Mouse (Mus musculus) adipocyte (in vitro differentiated cells): ENCODE measurements at regions not wholly inside any gene's neighbourhood (a gene's known extent, or its start where the extent isn't known, plus 50 kb on each side); places are given as distances from the start of the nearest gene placed in this dataset.

Experiments used
- DNase-seq: peaks from one replicate; pipeline ENCODE4 v3.0.0-alpha.2; 2016; ENCODE audit warnings: low spot score

GRCm38 (mm10) chr4:100616161-100616915, 137.7 kb downstream of the Ube2u start:
- DNase-seq = no peak

- no peak for DNase-seq
Measured at GRCm38 (mm10) chr4:100616916-100617488, 138.4 kb downstream of the Ube2u start.

- no peak for DNase-seq
Measured at GRCm38 (mm10) chr4:100624656-100625055, 146.0 kb downstream of the Ube2u start.

- DNase-seq = no peak
Measured at GRCm38 (mm10) chr4:100626551-100626950, 147.9 kb downstream of the Ube2u start.

DNA sequence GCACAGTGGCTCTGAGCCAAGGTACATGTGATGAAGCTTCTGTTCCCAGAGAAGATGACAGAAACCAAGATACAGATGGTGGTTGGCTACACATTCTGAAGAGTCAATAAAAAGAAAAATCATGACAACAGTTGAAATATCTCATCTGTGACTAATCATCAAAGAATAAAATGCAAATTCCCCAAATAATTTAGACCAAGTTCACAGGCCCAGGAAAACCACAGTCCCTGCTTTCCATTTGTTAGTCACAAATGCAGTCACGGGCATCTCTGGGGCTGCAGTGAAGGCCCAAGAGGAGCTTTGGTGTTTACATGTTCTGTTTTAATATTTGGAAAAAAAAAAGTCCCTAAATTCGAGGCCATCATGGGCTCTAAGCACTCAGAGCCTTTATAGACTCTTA, 142.1 kb upstream of the Cachd1 start:
- no peak for DNase-seq

DNA sequence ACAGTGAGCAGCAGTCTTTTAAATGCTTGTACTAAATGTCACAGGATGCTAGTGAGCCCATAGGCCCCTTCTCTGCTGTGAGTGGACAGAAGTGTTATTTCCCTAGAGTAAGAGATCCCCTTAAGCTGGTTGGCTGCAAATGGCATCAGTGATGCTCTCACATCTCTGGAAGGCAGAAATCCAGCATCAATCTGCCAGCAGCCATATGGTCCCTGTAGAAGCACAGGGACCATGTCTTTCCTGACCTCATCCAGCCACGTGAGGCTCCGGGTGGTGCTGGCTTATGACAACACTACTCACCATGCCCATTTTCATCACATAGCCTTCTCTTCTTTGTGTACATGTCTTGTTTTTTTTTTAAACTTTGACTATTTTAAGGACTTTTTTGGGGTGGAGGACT, 138.9 kb upstream of the Cachd1 start:
- DNase-seq = no peak

- peak; percentile 17 for DNase-seq
Measured at GRCm38 (mm10) chr4:100661154-100661553, 115.3 kb upstream of the Cachd1 start.

DNA sequence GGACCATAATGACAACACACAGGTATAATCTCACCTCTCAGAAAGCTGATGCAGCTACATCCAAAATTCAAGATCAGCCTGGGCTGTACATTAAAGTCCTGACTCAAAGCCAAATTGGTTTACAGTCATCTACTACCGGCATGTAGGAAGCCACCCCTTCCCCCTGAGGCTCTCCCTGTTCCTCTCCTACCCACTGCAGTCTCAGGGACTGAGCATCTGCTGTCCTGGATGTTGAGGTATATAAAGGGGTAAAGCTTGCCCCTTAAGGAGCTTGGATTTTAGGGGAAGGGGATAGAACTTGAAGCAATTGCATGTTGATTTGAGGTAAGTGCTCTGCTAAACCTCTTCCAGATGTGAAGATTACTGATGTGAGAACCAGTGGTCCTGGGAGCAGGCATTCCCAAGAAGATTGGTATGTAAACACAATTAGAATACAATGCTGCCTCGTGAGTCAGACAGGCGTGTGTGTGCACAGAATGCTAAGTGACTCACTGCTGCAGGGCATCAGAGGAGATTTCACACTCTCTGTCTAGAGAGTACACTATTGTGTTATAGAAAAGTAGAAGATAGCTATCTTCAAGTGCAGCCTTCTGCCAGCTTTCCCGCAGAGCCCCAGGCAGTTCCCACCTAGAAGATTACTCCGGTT, 111.7 kb upstream of the Cachd1 start:
- no peak for DNase-seq

DNA sequence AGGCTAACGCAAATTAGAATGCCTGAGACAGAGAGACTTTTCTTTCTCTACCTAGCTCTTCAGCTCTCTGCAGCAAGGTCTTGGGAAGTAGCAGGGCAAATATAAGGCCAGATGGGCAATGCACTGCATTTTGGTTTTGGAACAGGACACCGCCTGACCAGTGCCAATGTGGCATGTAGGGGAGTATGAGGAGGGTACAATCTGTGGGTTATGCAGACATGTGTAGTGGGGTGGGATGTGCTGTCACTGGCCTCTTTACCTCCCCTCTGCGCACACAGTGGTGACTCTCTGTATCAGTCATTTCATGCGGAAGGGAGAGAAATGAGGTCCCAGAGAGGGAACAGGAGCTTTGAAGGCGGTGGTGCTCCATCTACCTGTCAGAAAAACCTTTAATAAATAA, 105.9 kb upstream of the Cachd1 start:
- DNase-seq = no peak

GRCm38 (mm10) chr4:100674916-100675315, 101.6 kb upstream of the Cachd1 start:
- peak; percentile 86 for DNase-seq

- DNase-seq = no peak
Measured at GRCm38 (mm10) chr4:100683757-100684156, 92.7 kb upstream of the Cachd1 start.

DNA sequence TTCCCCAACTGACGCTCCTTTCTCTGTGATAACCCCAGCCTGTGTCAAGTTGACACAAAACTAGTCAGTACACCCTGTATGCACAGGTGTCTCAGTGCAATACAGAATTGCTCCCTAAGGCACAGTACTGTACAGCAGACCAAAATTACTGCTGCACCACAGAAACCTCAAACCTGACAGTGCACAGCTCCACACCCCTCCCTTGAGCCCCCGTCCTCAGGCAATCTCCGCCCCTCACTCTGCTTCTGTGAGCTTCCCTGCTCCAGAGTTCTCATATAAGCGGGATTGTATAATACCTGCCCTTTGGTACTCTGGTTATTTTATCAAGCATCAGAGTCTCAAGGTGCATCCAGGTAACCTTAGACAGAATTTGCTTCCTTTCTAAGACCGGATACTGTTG, 76.5 kb upstream of the Cachd1 start:
- no peak for DNase-seq

DNA sequence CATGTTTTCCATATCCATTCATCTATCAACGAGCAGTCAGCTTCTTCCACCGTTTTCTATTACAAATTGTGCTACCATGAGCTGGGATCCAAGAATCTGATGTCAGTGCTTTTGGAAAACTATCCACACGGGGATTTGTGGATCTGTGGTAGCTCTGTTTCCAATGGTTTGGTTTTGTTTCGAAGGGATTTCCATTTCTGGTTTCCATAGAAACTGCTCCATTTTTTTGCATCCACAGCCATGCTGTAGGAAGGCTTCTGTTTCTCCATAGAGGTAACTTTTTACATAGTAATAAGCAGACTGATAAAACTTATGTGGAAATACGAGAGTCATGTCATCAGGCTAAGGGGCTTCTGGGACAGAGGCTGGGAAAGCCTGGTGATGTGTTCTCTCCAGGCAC, 76.1 kb upstream of the Cachd1 start:
- DNase-seq = no peak

DNA sequence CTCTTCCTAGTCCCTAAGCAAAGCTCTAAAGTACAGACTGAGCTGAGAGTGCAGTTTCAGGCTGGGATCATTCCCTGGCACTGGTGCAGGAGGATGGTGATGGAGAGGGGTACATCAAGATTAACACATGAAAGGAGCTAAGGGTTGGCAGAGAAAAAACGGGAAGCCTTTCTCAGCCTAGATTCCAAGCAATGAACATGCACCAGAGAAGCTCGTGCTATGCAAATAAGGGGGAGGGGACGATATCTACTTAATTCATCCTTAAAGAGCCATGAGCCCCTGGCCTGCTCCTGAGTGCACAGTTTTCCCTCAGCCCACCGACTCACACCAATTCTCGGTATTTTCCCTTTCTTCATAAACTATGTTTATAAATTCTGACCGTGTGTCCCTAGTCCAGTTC, 70.5 kb upstream of the Cachd1 start:
- DNase-seq = no peak

- DNase-seq = no peak
Measured at GRCm38 (mm10) chr4:100707125-100707524, 69.3 kb upstream of the Cachd1 start.

- no peak for DNase-seq
Measured at GRCm38 (mm10) chr4:100708247-100708646, 68.2 kb upstream of the Cachd1 start.

GRCm38 (mm10) chr4:100714240-100714639, 62.2 kb upstream of the Cachd1 start:
- no peak for DNase-seq

GRCm38 (mm10) chr4:100717601-100718000, 58.9 kb upstream of the Cachd1 start:
- DNase-seq = no peak

DNA sequence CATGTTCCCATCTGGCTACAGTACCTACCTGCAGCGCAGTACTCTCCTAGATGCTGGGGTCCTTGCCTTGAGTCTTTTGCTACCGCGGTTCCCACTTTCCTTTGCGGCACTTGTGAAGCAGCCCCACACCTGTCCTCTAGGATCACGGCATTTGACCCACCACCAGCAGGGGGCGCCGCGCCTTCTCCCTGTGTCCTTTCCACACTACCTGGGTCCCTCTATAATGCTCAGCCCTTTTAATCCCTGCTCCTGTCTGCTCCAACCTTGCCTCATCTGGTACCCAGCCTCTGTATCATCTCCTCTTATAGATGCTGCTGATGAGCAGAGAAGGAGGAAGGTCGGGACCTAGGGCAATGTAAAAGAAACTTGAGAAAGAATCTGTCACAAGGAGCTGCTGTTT, 53.9 kb upstream of the Cachd1 start:
- no peak for DNase-seq

DNA sequence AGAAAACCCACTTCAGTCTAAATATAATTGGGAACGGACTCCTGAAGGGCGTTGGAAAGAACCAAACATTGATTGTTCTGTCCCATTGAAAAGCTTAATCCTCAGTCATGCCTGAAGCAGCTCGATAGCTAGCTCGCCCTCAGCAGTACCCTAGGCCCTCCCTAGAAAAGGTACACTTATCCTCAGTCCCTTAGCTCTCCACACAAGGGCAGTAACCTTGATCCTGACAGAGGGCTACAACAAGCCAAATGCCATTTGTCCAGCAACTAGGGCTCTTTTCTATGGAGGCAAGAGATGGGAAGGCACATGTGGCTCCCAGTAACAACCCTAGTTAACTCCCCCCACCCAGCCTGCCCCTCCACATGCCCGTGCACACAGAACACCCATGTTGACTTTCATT, 53.4 kb upstream of the Cachd1 start:
- DNase-seq = no peak

DNA sequence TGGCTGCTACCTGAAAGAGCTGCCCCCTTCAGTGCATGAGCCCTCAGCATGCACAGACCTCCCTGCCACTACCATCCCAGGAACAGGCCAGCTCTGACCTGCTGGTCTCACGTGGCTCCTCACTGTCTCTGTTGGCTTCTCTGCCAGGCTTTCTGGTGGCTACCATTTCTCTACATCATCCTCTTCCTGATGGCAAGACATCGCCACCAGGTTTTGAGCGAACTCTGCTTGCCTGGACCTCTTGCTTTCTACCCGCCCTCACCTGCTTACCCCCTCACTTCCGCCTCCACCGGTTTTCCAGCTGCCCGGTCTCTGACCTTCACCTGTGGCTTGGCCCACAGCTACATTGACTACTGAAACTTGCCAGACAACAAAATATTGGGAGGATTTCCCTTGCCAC, 50.7 kb upstream of the Cachd1 start:
- DNase-seq = no peak

GRCm38 (mm10) chr4:100726496-100726895, 50.0 kb upstream of the Cachd1 start:
- DNase-seq = no peak
